ENCODE assay signal across 8 mouse cellular contexts in genomic region chr8:61274602-61275462, GRCm38 (mm10). TPM values are rescaled to one million over a fixed set of nuclear protein-coding genes. Genes with fewer than 3 reads are reported as not detected.
DNase-seq lines count a peak whose midpoint lies in the region; ATAC-seq and TF ChIP-seq lines count a peak whose summit lies in the region.

No protein-coding gene starts in this region.

- no peak overlapping the region for H3K4me3 ChIP-seq in liver, adult 2 months (ENCODE audit: insufficient read depth, low read depth, low read length)
- no peak overlapping the region for H3K4me3 ChIP-seq in heart, embryonic 12.5 days
- H3K4me3 ChIP-seq in neural tube, embryonic 13.5 days, result no peak overlapping the region

- no peaks in the 10 kb centered on the region for H3K36me3 ChIP-seq in liver, adult 2 months (ENCODE audit: control insufficient read depth, insufficient read depth, low read length)
- no peaks in the 10 kb centered on the region for H3K36me3 ChIP-seq in heart, embryonic 12.5 days
- H3K36me3 ChIP-seq in neural tube, embryonic 13.5 days, result no peaks in the 10 kb centered on the region

- H3K4me1 ChIP-seq in liver, adult 2 months (ENCODE audit: control insufficient read depth, insufficient read depth, low read length), result peaks cover 4% of the 10 kb centered on the region
- H3K4me1 ChIP-seq in heart, embryonic 12.5 days (replicated peaks), result peaks cover 50% of the 10 kb centered on the region
- peaks cover 52% of the 10 kb centered on the region for H3K4me1 ChIP-seq in neural tube, embryonic 13.5 days (replicated peaks)

- 76% methylated on average over 10 of the region's 10 CpGs for WGBS in liver, adult 2 months
- 25% methylated on average over 10 of the region's 10 CpGs for WGBS in heart, embryonic 12.5 days
- 19% methylated on average over 10 of the region's 10 CpGs for WGBS in neural tube, embryonic 13.5 days

- no peak overlapping the region for H3K9ac ChIP-seq in liver, adult 2 months (ENCODE audit: low read depth, low read length)
- no peak overlapping the region for H3K9ac ChIP-seq in heart, embryonic 12.5 days
- no peak overlapping the region for H3K9ac ChIP-seq in neural tube, embryonic 13.5 days

- TF ChIP-seq CTCF in liver, adult 2 months (IDR thresholded peaks at IDR 0.05; ENCODE audit: low read depth, low read length), result no peak

- ATAC-seq in heart, embryonic 12.5 days (ENCODE audit: insufficient number of reproducible peaks, low FRiP score), result 0 out of 2 replicates have a peak, but pooled peaks have one; percentile 24
- ATAC-seq in neural tube, embryonic 13.5 days (ENCODE audit: low read depth), result peak; percentile 54; the same call in 1 of the 2 replicates

- H3K27ac ChIP-seq in liver, adult 2 months (replicated peaks; ENCODE audit: insufficient read depth, low read depth, low read length), result no peak overlapping the region
- peak overlapping the region; percentile 69 for H3K27ac ChIP-seq in heart, embryonic 12.5 days (ENCODE audit: poor library complexity, severe bottlenecking)
- H3K27ac ChIP-seq in neural tube, embryonic 13.5 days (replicated peaks), result 0 out of 2 replicates have a peak overlapping the region, but pooled peaks have one; percentile 6

- TF ChIP-seq POLR2A in liver, adult 2 months (IDR thresholded peaks at IDR 0.05; ENCODE audit: extremely low read depth, insufficient read depth, low read length), result no peak

- DNase-seq in liver, adult 2 months (ENCODE audit: extremely low read depth, low read depth, low spot score), result peak; percentile 17
- DNase-seq in liver, result no peak
- peak; percentile 80 for DNase-seq in kidney, postnatal 14 days
- DNase-seq in spleen, postnatal 10 days (ENCODE audit: low spot score in 2 of 2), result no peak
- DNase-seq in gastrocnemius, postnatal 36 days, result no peak
- DNase-seq in cerebellum, adult 9-11 months, result no peak

- H3K4me2 ChIP-seq in heart, embryonic 12.5 days, result peak overlapping the region; percentile 28; the same call in 1 of the 2 replicates
- no peak overlapping the region for H3K4me2 ChIP-seq in neural tube, embryonic 13.5 days

- H3K27me3 ChIP-seq in liver, adult 2 months (ENCODE audit: control insufficient read depth, insufficient read depth, low read length), result no peaks in the 10 kb centered on the region
- H3K27me3 ChIP-seq in heart, embryonic 12.5 days (replicated peaks), result no peaks in the 10 kb centered on the region
- H3K27me3 ChIP-seq in neural tube, embryonic 13.5 days, result no peaks in the 10 kb centered on the region

- peaks cover 9% of the 10 kb centered on the region; the same call in 1 of the 2 replicates for H3K79me2 ChIP-seq in liver, adult 2 months (ENCODE audit: control insufficient read depth, insufficient read depth, low read length)

- intact Hi-C loops in gastrocnemius, postnatal 36 days (cut with DNase I), result no loop called here

- H3K9me3 ChIP-seq in heart, embryonic 12.5 days (replicated peaks), result no peaks in the 10 kb centered on the region
- no peaks in the 10 kb centered on the region for H3K9me3 ChIP-seq in neural tube, embryonic 13.5 days

RNA-seq across cellular contexts. Expression of gene Sh3rf1, which starts 51.2 kb away (rescaled TPM):
- total RNA-seq in liver, adult 2 months (2014; rRNA removed), result 1.8 and 2.5 TPM in 2 replicates
- polyA plus RNA-seq in liver, adult 2 months (2012; rRNA removed), result 1.3 and 1.6 TPM in 2 replicates
- polyA plus RNA-seq in heart, embryonic 12.5 days (2016; fragmentation: Nextera tagmentation; extraction: Ambion mirVana), result 6.5 and 7.5 TPM in 2 replicates
- 19.8 and 22.3 TPM in 2 replicates for polyA plus RNA-seq in neural tube, embryonic 13.5 days (2015; fragmentation: Nextera tagmentation; extraction: Ambion mirVana)
- total RNA-seq in gastrocnemius, postnatal 36 days (2021), result 1 to 10 TPM; 1.7 to 2.2 TPM

Comparison
In these comparisons a context has a peak if more than half of its experiments do, and no peak if none do; other contexts are left out.
1. DNase-seq: peak in liver, adult 2 months (single experiment) and kidney, postnatal 14 days (single experiment); none in liver (single experiment), spleen, postnatal 10 days (0 of 2), gastrocnemius, postnatal 36 days (0 of 2) and cerebellum, adult 9-11 months (single experiment).